Mouse (Mus musculus): ENCODE measurements around the gene Rbm17. TPM values are rescaled to one million over a fixed set of nuclear protein-coding genes. Genes with fewer than 3 reads are reported as not detected.

Gene Rbm17
- total and polyA plus RNA-seq, 3 experiments: 223 to 318 TPM; not detected in 1

- no peaks in the 10 kb centered on the region for H3K79me2 ChIP-seq (ENCODE audit: control insufficient read depth, insufficient read depth, low read length, poor library complexity)
- H3K9me3 ChIP-seq (replicated peaks; ENCODE audit: insufficient read depth, low read length): no peaks in the 10 kb centered on the region
- H3K4me1 ChIP-seq (ENCODE audit: control insufficient read depth in 1 of 2, insufficient read depth in 2 of 2, low read length in 2 of 2): no peaks in the 10 kb centered on the region
- H3K9ac ChIP-seq (ENCODE audit: control insufficient read depth, low read depth, low read length, poor library complexity, severe bottlenecking): no peak overlapping the region
- H3K4me3 ChIP-seq (ENCODE audit: control insufficient read depth in 1 of 2, insufficient read depth in 1 of 2, low read depth in 2 of 2, low read length in 2 of 2): no peak overlapping the region
- peaks cover 0 to 3% of the 10 kb centered on the region in 2 experiments; a peak in 1 of 4 replicates for H3K27me3 ChIP-seq (ENCODE audit: control insufficient read depth in 1 of 2, insufficient read depth in 2 of 2, low read length in 2 of 2)
- H3K27ac ChIP-seq (ENCODE audit: control insufficient read depth, low read depth, low read length): no peak overlapping the region
- TF ChIP-seq TAL1 (IDR thresholded peaks at IDR 0.05; ENCODE audit: low read length) (no peak), MYB (IDR thresholded peaks at IDR 0.05; ENCODE audit: low read depth, low read length) (no peak), CTCF (IDR thresholded peaks at IDR 0.05 in 2 of 3, conservative IDR thresholded peaks at IDR 0.05 in 1 of 3; ENCODE audit: control insufficient read depth in 1 of 3, insufficient read depth in 1 of 3, low read depth in 2 of 3, low read length in 3 of 3, poor library complexity in 1 of 3, severe bottlenecking in 1 of 3) (no peak), MAX (IDR thresholded peaks at IDR 0.05; ENCODE audit: low read length) (no peak), ZNF384 (IDR thresholded peaks at IDR 0.05; ENCODE audit: low read depth, low read length) (no peak), MEF2A (IDR thresholded peaks at IDR 0.05; ENCODE audit: extremely low read depth, insufficient replicate concordance, low read depth, low read length, poor library complexity, severe bottlenecking) (no peak), NELFE (IDR thresholded peaks at IDR 0.05; ENCODE audit: low read depth, low read length) (no peak), SMC3 (IDR thresholded peaks at IDR 0.05; ENCODE audit: low read depth, low read length) (no peak), USF2 (IDR thresholded peaks at IDR 0.05; ENCODE audit: borderline replicate concordance in 1 of 2, insufficient read depth in 1 of 2, low read depth in 1 of 2, low read length in 2 of 2) (no peak), TCF12 (IDR thresholded peaks at IDR 0.05; ENCODE audit: low read depth, low read length) (no peak), TBP (IDR thresholded peaks at IDR 0.05; ENCODE audit: low read depth, low read length) (no peak), GABPA (IDR thresholded peaks at IDR 0.05; ENCODE audit: low read depth, low read length) (no peak)
- no peak for DNase-seq (ENCODE audit: low read depth, low spot score)
- no peaks in the 10 kb centered on the region; a peak in 1 of 4 replicates for H3K36me3 ChIP-seq (ENCODE audit: control insufficient read depth in 1 of 2, insufficient read depth in 2 of 2, low read length in 2 of 2)
Observed at GRCm38 (mm10) chr2:11566898-11567297, 37.1 kb downstream of the Rbm17 start.

- Histone ChIP-seq H3K27ac (ENCODE audit: control insufficient read depth, low read depth, low read length) (no peak overlapping the region), H3K9me3 (replicated peaks; ENCODE audit: insufficient read depth, low read length) (no peaks in the 10 kb centered on the region), H3K4me1 (ENCODE audit: control insufficient read depth in 1 of 2, insufficient read depth in 2 of 2, low read length in 2 of 2) (no peaks in the 10 kb centered on the region), H3K36me3 (ENCODE audit: control insufficient read depth in 1 of 2, insufficient read depth in 2 of 2, low read length in 2 of 2) (no peaks in the 10 kb centered on the region; a peak in 1 of 4 replicates), H3K79me2 (ENCODE audit: control insufficient read depth, insufficient read depth, low read length, poor library complexity) (no peaks in the 10 kb centered on the region), H3K9ac (ENCODE audit: control insufficient read depth, low read depth, low read length, poor library complexity, severe bottlenecking) (no peak overlapping the region), H3K4me3 (ENCODE audit: control insufficient read depth in 1 of 2, insufficient read depth in 1 of 2, low read depth in 2 of 2, low read length in 2 of 2) (no peak overlapping the region), H3K27me3 (ENCODE audit: control insufficient read depth in 1 of 2, insufficient read depth in 2 of 2, low read length in 2 of 2) (peaks cover 0 to 3% of the 10 kb centered on the region in 2 experiments; a peak in 1 of 4 replicates)
- no peak for DNase-seq (ENCODE audit: low read depth, low spot score)
- no peak for TF ChIP-seq E2F4 (IDR thresholded peaks at IDR 0.05; ENCODE audit: borderline replicate concordance, low read depth, low read length)
- TF ChIP-seq TAL1 (IDR thresholded peaks at IDR 0.05; ENCODE audit: low read length): no peak
- TF ChIP-seq JUND (IDR thresholded peaks at IDR 0.05; ENCODE audit: low read depth, low read length): no peak
- no peak for TF ChIP-seq TBP (IDR thresholded peaks at IDR 0.05; ENCODE audit: low read depth, low read length)
- no peak for TF ChIP-seq MAZ (IDR thresholded peaks at IDR 0.05; ENCODE audit: low read depth, low read length)
- no peak for TF ChIP-seq CHD1 (IDR thresholded peaks at IDR 0.05; ENCODE audit: low read depth, low read length)
- no peak for TF ChIP-seq ZC3H11A (IDR thresholded peaks at IDR 0.05; ENCODE audit: low read depth, low read length)
- no peak for TF ChIP-seq HCFC1 (IDR thresholded peaks at IDR 0.05; ENCODE audit: low read depth, low read length)
- TF ChIP-seq NRF1 (IDR thresholded peaks at IDR 0.05; ENCODE audit: insufficient read depth, low read depth, low read length, poor library complexity, severe bottlenecking): no peak
- no peak for TF ChIP-seq GATA1 (IDR thresholded peaks at IDR 0.05; ENCODE audit: low read depth, low read length)
- no peak for TF ChIP-seq POLR2AphosphoS2 (IDR thresholded peaks at IDR 0.05; ENCODE audit: low read length)
Observed at GRCm38 (mm10) chr2:11566241-11566640, 37.7 kb downstream of the Rbm17 start.

Measured in MEL (cell line).